Mouse (Mus musculus) CD4-positive, CD25-positive, alpha-beta regulatory T cell, adult 2 months (primary cell): ENCODE results near the gene Ppp1r35.
A peak's percentile ranks its signal among the peaks of the same experiment; 100 is the strongest.

ENCODE experiments used
- DNase-seq: peaks from one replicate; pipeline ENCODE4 v3.0.0-alpha.2; 2012; ENCODE audit warnings: low read depth, low spot score

Gene Ppp1r35

DNA sequence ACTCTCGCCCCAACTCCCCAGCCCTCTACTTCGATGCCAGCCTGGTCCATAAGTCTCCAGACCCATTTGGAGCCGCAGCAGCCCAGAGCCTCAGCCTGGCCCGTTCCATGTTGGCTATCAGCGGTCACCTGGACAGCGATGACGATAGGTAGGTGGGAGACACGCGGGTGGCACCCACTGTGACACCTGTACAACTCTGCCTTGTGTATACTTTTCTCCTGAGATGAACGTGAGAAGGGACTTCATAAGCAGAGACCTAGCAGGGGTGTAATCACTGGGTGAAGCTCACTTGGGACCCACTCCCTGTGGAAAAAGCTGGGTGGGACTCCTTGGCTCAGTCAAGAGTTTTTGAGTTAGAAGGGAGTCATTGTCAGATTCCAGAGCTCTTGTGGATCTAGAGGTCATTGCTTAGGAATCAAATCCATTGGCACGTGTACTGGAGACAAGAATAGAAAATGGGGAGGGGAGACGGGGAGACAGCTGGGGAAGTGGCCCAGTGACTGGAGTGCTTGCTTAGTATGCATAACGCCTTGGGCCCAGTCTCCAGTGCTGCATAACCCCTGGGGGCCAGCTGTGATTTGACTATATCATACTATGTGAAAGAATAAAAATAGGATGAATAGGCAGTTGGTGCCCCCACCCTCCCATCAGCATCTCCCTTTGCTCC is 27.3 kb upstream of the Ppp1r35 start:
- no peak for DNase-seq

DNA sequence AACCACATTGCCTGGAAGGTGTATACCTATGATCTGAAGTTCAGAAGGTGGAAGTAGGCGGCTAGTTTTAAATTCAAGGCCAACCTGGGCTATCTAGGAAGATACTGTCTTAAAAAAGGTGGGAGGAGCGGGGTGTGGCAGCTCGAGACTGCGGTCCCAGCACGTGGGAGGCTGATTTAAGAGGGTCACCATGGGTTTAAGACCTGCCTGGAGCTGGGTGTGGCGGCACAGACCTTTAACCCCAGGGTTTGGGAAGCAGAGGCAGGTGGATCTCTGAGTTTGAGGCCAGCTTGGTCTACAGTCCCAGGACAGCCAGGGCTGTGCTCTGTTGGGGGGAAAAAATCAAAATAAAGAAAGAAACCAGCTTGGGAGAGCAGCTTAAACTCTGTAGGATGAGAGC is 26.7 kb upstream of the Ppp1r35 start:
- DNase-seq = no peak

DNA sequence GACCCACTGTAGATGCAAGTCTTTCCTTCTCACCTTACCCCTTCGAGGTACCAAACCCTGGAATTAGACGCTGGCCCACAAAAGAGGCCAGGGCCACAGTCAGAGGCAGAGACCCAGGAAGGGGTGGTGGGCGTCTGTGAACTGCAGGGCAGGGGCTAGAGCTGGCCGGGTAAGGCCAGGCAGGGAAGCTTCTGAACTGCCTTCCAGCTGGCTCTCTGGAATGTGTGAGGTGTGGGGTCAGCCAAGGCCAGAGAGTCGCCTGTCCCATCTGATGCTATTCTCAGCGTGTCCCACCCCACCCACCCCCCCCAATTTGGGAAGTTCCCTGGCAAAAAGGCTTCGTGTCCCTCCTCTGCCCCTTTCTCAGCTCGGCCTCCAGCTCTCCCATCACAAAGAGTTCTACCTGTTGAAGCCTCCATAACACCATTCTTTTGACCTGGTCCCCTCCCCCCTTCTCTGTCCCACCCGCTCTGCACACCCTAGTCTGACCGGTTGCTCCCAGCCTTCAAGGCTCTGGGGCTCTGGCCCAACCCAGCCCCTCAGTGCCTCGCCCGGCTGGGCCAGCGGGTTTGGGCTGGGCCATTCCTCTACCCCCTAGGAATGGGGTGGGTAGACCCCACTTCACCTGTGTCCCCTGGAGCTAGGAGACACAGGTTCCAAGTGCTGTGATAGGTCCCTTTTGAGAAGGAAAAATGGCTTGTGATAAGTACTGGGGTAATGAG is 25.4 kb upstream of the Ppp1r35 start:
- DNase-seq = no peak

DNA sequence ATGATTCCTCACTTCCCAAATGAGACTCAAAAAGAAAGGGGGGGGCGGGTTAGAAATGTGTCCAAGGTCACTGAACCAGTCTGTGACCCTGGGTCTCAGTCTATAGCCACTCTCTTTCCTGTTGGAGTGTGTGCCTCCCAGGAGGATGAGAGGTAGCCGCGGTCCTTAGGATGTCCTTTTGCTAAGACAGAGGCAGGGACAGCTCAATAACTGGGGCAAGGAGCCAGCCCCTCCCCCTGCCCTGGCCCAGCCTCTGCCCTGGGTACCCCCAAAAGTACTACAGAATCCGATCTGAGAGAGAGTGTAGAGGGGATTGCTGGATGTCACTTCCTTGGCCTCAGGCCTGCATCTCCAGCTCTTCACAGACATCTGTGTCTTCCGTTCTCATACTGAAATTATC is 23.2 kb upstream of the Ppp1r35 start:
- no peak for DNase-seq

DNA sequence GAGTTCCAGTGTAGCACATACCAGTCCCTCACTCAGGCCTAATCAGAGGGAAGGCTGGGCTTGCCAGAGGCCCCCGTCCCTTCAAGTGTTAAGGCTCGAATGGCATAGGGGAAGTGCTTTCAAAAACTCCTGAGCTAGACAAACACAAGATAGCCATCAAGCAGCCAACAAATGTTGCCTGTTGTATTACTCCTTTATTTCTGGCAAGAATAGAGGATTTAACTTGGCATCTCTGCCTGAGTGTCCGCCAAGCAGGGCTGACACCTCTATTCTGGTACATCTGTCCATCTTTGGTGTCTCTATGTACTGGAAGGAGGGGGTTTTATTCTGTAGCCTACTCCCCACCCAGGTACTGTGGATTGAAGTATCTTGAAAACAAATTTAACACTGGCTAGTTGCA is 22.5 kb upstream of the Ppp1r35 start:
- no peak for DNase-seq

DNA sequence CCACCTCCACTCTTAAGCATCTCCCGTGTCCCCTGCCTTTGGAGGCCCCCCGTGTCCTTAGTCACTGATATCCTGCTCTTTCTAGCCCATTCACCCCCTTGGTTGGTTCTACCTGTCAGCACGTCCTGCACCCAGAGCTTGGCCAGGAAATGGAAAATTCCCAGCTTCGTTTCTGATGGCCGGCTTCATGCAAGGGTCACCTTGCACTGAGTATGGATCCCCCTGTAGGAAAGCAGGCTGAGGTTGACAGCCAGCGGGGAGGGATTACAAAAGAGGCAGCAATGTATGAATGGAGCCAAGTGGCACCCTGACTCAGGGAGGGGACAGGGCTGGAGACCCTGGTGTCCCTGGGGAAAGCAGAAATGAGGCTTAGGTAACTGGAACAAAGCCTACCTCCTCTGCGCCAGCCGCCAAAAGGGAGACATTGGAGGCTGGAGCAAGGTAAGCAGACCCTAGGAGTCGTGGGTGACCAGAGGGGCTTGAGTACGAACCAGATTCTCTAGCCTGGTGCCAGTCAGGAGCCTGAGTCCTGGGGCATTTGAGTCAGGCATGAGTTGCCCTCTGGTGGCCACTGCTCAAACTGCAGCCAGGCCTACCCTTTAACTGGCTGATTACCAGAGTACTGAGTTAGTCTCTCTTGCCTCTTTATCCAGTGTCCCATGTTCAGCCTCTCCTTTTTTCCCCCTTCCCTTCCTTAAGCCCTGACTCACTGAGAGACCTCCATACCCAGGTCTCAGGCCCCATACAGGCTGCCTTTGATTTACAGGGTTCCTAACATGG is 21.6 kb upstream of the Ppp1r35 start:
- DNase-seq = peak; percentile 92

DNA sequence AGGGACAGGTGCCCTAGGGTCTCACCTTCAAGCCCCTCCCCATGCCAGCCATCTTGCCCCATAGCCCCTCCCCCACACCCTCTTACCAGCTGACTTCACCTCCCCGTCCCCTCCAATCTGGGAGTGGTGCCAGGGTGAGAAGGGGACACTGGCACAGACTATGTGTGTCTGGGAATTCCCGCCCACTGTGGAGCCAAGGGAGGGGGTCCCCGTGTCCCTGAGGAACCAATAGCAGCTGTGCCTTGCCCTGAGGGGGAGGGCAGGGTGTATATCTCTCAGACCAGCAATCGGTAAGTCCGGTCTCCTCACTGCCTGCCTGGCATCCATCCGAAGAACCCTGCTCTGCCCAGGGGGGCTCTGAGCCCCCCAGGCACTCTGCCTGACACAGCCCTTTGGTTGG is 20.8 kb upstream of the Ppp1r35 start:
- DNase-seq = no peak

DNA sequence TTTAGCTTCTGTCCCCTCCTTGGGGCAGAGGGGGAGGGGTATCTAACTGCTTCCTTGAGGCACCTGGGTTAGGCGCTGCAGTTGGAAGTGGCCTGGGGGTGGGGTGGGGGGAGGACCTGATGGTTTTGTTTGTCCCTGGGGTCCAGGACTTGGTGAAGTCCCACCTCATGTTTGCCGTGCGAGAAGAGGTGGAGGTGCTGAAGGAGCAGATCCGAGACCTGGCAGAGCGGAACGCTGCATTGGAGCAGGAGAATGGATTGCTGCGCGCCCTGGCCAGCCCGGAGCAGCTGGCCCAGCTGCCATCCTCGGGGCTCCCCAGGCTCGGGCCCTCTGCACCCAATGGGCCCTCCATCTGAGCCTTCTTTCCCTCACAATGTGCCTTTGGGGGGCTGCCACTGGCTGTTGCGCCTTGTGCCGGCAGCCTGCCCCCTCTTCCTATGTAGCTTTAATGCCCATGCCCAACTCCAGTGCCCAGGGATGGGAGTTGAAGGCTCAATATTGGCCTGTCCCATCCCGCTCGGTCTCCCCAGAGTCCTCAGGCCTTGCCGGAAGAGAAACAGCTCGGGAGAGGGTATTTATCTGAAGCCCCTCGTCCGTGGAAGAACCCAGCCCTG is 19.6 kb upstream of the Ppp1r35 start:
- no peak for DNase-seq

DNA sequence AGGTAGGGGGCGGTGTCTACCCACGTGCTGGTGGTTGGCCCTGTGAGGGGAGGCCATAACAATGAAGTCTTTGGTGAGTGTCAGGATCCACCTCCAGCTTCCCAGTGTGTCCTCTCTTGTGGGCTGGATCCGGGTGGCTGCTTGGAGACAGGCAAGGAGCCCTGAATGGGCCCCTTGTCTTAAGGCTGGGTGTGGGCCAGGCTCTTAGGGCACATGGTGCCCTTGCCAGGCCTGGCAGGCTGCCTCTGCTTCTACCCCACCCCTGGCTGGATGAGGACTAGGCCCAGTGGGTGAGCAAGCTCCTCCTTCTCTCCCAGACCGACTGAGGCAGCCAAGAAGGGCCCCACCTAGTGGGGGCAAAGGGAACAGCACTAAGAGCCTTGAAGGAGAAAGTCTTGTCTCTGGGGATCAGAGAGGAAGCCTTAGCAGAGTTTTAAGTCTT is 18.7 kb upstream of the Ppp1r35 start:
- DNase-seq = peak; percentile 89

DNA sequence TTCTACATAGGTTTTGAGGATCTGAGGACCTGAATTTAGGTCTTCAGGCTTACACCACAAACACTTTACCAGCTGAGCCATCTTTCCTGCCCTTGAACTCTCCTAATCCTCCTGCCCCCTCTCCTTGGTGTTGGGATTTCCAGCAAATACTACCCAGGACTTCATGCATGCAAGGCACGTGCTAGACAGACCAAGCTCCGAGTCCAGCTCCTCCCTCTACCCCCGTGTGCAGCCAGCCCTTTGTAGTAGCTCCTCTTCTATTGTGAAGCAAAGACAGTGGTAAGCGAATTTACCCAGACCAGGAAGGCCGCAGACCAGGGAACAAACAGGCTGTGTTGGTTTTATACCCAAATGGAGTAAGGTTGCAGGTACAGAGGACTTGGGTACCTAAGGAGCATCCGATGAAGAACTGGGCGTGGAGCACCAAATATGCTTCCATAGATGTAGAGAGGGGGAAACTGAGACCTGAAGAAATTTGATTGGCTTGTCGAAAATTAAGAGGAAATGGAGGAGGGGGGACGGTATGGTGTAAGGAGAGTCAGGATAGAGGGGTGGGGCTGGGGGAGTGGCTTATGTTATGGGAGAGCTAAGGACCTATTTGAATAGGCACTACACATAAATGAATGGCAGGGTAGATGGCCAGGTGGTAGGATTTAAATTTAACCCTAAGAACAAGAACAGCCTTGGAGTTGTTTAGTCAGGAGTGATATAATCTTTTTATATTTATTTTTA is 13.9 kb upstream of the Ppp1r35 start:
- no peak for DNase-seq

DNA sequence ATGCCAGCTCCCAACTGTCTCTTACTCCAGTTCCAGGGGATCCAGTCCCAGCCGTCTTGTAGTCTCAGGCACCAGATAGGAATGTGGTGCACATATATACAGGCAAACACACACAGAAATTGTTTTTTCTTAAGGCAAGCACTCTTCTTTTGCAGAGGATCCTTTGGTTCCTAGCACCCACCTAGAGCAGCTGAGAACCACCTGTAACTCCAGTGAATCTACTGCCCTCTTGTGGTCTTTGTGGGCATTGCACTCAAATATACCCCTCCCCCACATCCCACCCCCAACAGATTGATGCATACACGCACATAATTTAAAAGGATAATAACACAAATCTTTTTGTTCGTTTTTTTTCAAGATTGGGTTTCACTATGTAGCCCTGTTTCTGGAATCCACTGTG is 12.4 kb upstream of the Ppp1r35 start:
- DNase-seq = peak; percentile 78

DNA sequence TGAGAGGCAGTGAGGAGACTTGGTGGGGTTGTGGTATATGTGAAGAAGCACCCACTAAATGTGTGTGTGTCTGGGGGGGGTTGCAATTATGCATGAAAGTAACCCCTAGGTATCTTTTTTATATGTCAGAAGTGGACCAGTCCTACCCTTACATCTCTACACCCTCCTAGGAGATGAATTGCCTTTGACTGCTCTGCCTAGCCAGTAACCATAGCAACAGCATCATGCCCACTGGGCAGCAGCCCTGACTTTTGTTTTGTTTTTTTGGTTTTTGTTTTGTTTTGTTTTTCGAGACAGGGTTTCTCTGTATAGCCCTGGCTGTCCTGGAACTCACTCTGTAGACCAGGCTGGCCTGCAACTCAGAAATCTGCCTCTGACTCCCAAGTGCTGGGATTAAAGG is 10.2 kb upstream of the Ppp1r35 start:
- DNase-seq = no peak

DNA sequence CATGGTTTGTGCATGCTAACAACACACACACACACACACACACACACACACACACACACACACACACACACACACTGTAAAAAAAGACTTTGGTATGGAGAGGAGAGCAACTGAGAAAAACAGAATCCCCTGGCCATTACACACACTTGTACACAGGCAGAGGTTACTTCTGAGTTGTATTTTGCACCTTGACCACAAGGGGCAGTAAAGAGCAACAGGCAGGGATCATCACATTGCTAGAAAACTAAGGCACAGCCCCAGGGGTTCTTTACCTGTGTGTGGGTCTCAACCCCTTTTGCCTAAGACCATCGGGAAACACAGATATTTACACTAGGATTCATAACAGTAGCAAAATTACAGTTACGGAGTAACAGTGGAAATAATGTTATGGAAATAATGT is 7.9 kb upstream of the Ppp1r35 start:
- DNase-seq = peak; percentile 88

DNA sequence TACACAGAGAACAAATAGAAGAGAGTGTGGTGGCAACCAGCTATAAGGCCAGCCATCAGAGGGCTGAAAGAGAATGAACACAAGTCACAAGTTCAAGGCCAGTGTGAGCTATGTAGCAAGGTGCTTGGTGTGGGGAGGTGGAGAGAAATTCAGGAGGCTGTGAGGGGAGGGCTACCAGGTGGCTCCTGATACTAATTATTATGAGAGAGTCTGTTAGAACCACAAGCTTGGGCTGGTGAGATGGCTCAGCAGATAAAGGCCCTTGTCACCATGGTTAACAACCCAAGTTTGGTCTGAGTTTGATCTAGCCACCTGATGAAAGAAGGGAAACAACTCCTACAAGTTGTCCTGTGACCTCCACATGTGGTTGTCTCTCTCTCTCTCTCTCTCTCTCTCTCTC is 5.9 kb upstream of the Ppp1r35 start:
- no peak for DNase-seq

DNA sequence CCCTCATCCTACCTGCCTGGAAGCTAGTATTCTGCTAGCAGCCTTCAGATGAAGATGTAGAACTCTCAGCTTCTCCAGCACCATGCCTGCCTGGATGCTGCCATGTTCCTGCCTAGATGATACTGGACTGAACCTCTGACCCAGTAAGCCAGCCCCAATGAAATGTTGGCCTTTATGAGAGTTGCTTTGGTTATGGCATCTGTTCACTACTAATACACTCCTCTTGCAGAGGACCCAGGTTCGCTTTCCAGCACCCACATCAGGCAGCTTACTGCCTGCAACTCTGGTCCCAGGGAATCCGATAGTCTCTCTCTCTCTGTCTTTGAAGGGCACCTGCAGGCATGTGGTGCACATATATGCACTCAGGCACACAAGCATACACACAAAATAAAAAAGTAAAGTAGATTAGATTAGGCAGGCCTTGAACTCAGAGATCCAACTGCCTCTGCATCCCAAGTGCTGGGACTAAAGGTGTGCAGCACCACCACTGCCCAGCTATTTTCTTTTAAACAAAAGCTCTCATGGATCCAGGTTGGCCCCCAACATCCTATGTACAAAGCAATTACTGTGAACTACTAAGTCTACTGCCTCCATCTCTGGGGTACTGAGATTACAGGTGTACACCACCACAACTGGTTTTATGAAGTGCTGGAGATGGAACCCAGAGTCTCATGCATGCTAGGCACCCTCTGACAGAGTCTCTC is 2.9 kb upstream of the Ppp1r35 start:
- DNase-seq = no peak

DNA sequence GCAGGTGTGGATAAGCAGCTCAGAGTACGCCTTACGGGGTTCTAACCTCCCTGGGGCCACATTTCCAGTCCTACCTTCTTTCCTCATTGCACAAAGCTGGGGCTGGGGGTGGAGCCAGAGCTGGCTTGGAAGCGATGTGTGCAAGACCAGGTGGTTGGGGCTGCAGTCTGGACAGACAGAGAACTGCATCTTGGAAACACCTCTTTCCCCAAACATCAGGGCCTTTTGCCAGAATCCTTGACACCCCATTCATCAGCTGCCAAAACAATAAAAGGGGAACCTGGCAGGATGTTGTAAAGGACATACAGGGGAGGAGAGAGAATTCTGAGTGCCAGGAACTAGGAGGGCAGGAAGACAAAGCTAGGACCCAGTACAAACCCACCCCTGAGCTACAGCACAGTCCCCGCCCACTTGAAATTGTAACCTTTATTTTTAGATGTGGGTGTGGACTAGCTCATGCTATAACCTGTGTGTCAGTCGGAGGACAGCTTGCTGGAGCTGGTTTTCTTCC is 2.2 kb upstream of the Ppp1r35 start:
- peak; percentile 49 for DNase-seq

DNA sequence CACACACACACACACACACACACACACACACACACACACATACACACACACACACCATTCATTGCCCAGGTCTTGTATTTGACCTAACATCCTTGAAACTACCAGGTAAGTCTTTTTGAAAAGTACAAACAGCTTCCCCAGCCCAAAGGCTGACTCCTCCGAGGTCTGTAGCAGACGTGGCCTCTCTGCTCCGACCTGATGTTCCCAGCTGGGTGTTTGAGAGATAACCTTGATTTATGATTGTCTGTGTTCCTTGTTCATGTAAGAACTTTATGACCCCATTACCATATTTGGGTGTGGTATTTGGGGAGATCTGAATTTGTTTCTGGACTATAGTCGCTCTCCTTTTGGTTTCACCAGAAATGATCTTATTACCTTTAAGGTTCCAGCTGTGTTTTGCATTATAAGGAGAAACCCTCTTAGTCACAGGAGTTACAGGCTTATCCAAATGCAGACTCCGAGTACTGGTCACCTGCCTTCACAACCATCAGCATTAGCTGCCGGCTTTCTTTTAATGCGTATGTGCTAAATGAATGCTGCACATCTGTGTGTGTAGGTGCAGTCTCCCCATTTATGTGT is 1.3 kb upstream of the Ppp1r35 start:
- DNase-seq = no peak

DNA sequence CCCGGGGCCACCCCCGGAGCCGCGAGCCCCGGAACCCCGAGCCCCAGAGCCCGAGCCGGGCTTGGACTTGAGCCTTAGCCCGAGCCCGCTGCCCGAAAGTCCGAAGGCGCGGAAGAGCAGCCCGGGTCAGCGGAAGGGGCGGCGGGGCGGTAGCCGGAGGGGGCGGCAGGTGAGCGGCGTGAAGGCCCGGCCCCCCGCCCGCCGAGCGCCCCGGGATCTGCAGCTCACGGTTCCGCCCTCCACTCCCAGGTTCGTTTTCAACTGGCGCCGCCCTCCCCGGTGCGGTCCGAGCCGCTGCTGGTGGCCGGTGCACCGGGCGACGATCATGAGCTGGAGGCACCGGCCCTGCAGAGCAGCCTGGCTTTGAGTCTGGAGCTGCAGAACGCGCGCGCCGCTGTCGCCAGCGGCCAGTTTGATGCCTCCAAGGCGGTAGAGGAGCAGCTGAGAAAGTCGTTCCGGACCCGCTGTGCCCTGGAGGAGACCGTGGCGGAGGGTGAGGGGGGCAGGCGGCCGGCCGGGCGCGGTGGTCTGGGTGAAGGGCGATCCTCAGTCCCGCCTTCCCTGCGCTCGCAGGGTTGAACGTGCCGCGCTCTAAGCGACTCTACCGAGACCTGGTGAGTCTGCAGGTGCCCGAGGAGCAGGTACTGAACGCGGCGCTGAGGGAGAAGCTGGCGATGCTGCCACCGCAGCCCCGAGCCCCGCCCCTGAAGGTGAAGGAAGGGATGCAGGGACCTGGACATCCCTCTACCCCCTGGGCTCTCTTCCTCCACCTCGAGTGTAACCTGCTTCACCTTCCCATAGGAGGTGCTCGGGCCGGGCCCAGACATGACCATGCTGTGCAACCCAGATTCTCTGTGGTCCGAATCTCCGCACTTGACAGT is 644 bp downstream of the Ppp1r35 start:
- DNase-seq = peak; percentile 58

DNA sequence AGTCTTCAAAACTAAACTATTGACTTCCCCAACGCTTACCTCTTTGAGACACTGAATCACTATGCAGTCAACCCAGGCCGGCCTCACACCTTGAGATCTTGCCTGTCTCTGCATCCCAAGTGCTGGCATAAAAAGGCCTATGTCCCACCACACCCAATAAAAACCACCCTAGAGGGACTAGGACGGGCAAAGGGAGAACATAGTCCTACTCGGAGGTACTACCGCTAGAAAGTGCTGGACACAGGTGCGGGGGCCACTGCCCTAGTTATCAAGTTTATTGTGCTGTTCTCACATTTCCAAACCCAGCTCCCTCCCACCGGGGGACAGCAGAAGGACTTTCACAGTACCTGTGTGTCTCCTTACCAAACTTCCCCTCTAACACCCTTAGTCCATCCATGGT is 3.0 kb downstream of the Ppp1r35 start:
- DNase-seq = no peak
